Mouse (Mus musculus) ES-E14 (cell line): ENCODE results near the gene Ss18l2.

Source experiments
- CHD2 ChIP-seq: IDR thresholded peaks from 2 replicates; pipeline ENCODE4 v1.6.1; 2014; ENCODE audit warnings: mild to moderate bottlenecking, low read depth, low read length, inconsistent platforms
- ZNF384 ChIP-seq: IDR thresholded peaks from 2 replicates; pipeline ENCODE4 v1.6.1; 2012; ENCODE audit warnings: low read depth, low read length, inconsistent platforms

- TF ChIP-seq CHD2, result no peak
- no peak for TF ChIP-seq ZNF384
These were observed 19.9 kb upstream of the Ss18l2 start for GRCm38 (mm10) chr9:121690200-121690651.
